Mouse (Mus musculus) embryonic stem cell, embryonic (primary cell): ENCODE data around the gene Mfsd6l.

Experiments
- CTCF ChIA-PET, 4 experiments: fragments of 300-600 bp in 2 of 4; fragments of 350-600 bp in 2 of 4; sonication (Branson Sonifier 250); formaldehyde crosslinking; loops; one replicate each; lab custom pipeline; 2022; ENCODE audit warnings: inconsistent platforms in 2 of 4; lab: Charles Lee
- POLR2A ChIA-PET, 4 experiments: fragments of 300-600 bp in 2 of 4; fragments of 350-600 bp in 2 of 4; sonication (Branson Sonifier 250); formaldehyde crosslinking; loops; one replicate each; lab custom pipeline; 2022; ENCODE audit warnings: antibody characterized with exemption in 4 of 4, inconsistent platforms in 1 of 4; lab: Charles Lee

The Mfsd6l gene

GRCm38 (mm10) chr11:68544554-68544953 is 11.4 kb upstream of the Mfsd6l start:
- ChIA-PET POLR2A (interaction anchor here in 2 of 4 experiments (1.1 to 1.5 kb wide), 4 partner anchors 7 to 15 kb away, joined by 3 to 4 read pairs (median 3); no protein-coding TSS in a partner anchor), CTCF (interaction anchor here in 3 of 4 experiments (0.6 to 4.4 kb wide), 8 partner anchors 13 to 540 kb away, joined by 3 to 35 read pairs (median 4); no protein-coding TSS in a partner anchor)

- POLR2A ChIA-PET, result interaction anchor here in 2 of 4 experiments (1.3 to 1.5 kb wide), 3 partner anchors 8 to 15 kb away, joined by 3 to 4 read pairs (median 3); no protein-coding TSS in a partner anchor
- CTCF ChIA-PET, result interaction anchor here in 3 of 4 experiments (0.6 to 4.4 kb wide), 9 partner anchors 13 to 339 kb away, joined by 3 to 35 read pairs (median 5); no protein-coding TSS in a partner anchor
Measured at GRCm38 (mm10) chr11:68545172-68545571, 10.8 kb upstream of the Mfsd6l start.

GRCm38 (mm10) chr11:68545682-68546222 is 10.2 kb upstream of the Mfsd6l start:
- ChIA-PET POLR2A (interaction anchor here in 1 of 4 experiments (1.0 to 1.3 kb wide), 2 partner anchors 9 to 15 kb away, joined by 3 to 5 read pairs; no protein-coding TSS in a partner anchor), CTCF (interaction anchor here (0.7 to 4.4 kb wide), 8 partner anchors 10 to 563 kb away, joined by 3 to 35 read pairs (median 4); no protein-coding TSS in a partner anchor)

- CTCF ChIA-PET, result interaction anchor here in 1 of 4 experiments (1.5 to 3.8 kb wide), 2 partner anchors 10 to 15 kb away, joined by 3 to 31 read pairs; no protein-coding TSS in a partner anchor
- POLR2A ChIA-PET, result interaction anchor here in 1 of 4 experiments (1.2 kb wide), 1 partner anchor 14 kb away, joined by 3 read pairs; no protein-coding TSS in a partner anchor
Measured at GRCm38 (mm10) chr11:68547484-68547883, 8.5 kb upstream of the Mfsd6l start.

- ChIA-PET CTCF (interaction anchor here (0.6 to 3.8 kb wide), 22 partner anchors 9 to 936 kb away, joined by 3 to 31 read pairs (median 4); partner anchors contain the start of gene Pik3r5 (in 1 of the 4)), POLR2A (interaction anchor here in 2 of 4 experiments (1.4 to 2.8 kb wide), 3 partner anchors 18 to 142 kb away, joined by 4 to 13 read pairs (median 5); partner anchors contain the start of gene Myh10 (in 1 of the 2))
Measured at GRCm38 (mm10) chr11:68549597-68549996, 6.4 kb upstream of the Mfsd6l start.

GRCm38 (mm10) chr11:68550358-68550757 is 5.6 kb upstream of the Mfsd6l start:
- CTCF ChIA-PET, result interaction anchor here (0.6 to 3.8 kb wide), 10 partner anchors 14 to 196 kb away, joined by 3 to 31 read pairs (median 4); no protein-coding TSS in a partner anchor

GRCm38 (mm10) chr11:68553981-68554471 is 2.0 kb upstream of the Mfsd6l start:
- POLR2A ChIA-PET, result interaction anchor here in 3 of 4 experiments (0.6 to 1.4 kb wide), 4 partner anchors 21 to 416 kb away, joined by 3 to 5 read pairs (median 3); no protein-coding TSS in a partner anchor
- CTCF ChIA-PET, result interaction anchor here (0.7 to 1.7 kb wide), 14 partner anchors 11 to 699 kb away, joined by 3 to 10 read pairs (median 4); partner anchors contain the start of genes Myh10 (in 1 of the 4) and Pik3r5 (in 1 of the 4)

More at GRCm38 (mm10) chr11:68550358-68550757, 5.6 kb upstream of the Mfsd6l start:
- POLR2A ChIA-PET, result interaction anchor here in 2 of 4 experiments (1.4 to 2.8 kb wide), 4 partner anchors 18 to 302 kb away, joined by 3 to 13 read pairs (median 4); partner anchors contain the start of gene Myh10 (in 1 of the 2)

GRCm38 (mm10) chr11:68559546-68559945 is 3.6 kb downstream of the Mfsd6l start:
- ChIA-PET CTCF (interaction anchor here (0.5 to 1.3 kb wide), 8 partner anchors 9 to 421 kb away, joined by 3 to 6 read pairs (median 5); no protein-coding TSS in a partner anchor), POLR2A (no interaction called here)

GRCm38 (mm10) chr11:68561957-68562950 is 6.3 kb downstream of the Mfsd6l start:
- ChIA-PET CTCF (interaction anchor here in 2 of 4 experiments (0.5 to 1.0 kb wide), 4 partner anchors 21 to 443 kb away, joined by 4 to 7 read pairs (median 6); no protein-coding TSS in a partner anchor), POLR2A (interaction anchor here in 2 of 4 experiments (0.6 to 1.3 kb wide), 2 partner anchors 17 to 23 kb away, joined by 4 read pairs; no protein-coding TSS in a partner anchor)

GRCm38 (mm10) chr11:68564356-68565031 is 8.5 kb downstream of the Mfsd6l start:
- CTCF ChIA-PET, result interaction anchor here in 2 of 4 experiments (0.5 to 2.7 kb wide), 3 partner anchors 15 to 158 kb away, joined by 3 to 7 read pairs (median 5); no protein-coding TSS in a partner anchor
- POLR2A ChIA-PET, result interaction anchor here in 2 of 4 experiments (0.6 to 1.1 kb wide), 2 partner anchors 14 to 427 kb away, joined by 3 to 5 read pairs; no protein-coding TSS in a partner anchor

GRCm38 (mm10) chr11:68565032-68565429 is 9.0 kb downstream of the Mfsd6l start:
- CTCF ChIA-PET, result interaction anchor here in 3 of 4 experiments (0.5 to 3.2 kb wide), 5 partner anchors 15 to 80 kb away, joined by 3 to 11 read pairs (median 5); no protein-coding TSS in a partner anchor
- POLR2A ChIA-PET, result interaction anchor here in 2 of 4 experiments (0.6 to 1.3 kb wide), 3 partner anchors 13 to 426 kb away, joined by 3 to 6 read pairs (median 5); no protein-coding TSS in a partner anchor

GRCm38 (mm10) chr11:68566447-68567059 is 10.6 kb downstream of the Mfsd6l start:
- POLR2A ChIA-PET, result interaction anchor here in 3 of 4 experiments (0.6 to 1.3 kb wide), 5 partner anchors 34 to 336 kb away, joined by 3 to 8 read pairs (median 6); partner anchors contain the start of gene Myh10 (in 1 of the 3)

GRCm38 (mm10) chr11:68570861-68571260 is 14.9 kb downstream of the Mfsd6l start:
- ChIA-PET POLR2A (interaction anchor here in 1 of 4 experiments (0.6 kb wide), 1 partner anchor 41 kb away, joined by 3 read pairs; no protein-coding TSS in a partner anchor), CTCF (interaction anchor here in 3 of 4 experiments (0.6 to 1.0 kb wide), 3 partner anchors 19 to 181 kb away, joined by 3 to 4 read pairs (median 3); no protein-coding TSS in a partner anchor)

More at GRCm38 (mm10) chr11:68566447-68567059, 10.6 kb downstream of the Mfsd6l start:
- CTCF ChIA-PET, result interaction anchor here (0.6 to 3.2 kb wide), 77 partner anchors 9 to 1078 kb away, joined by 3 to 12 read pairs (median 4); partner anchors contain the start of genes Ccdc42 (in 1 of the 4), Myh10 (in 1 of the 4) and Pik3r5 (in 1 of the 4)

GRCm38 (mm10) chr11:68577076-68577475 is 21.1 kb downstream of the Mfsd6l start:
- CTCF ChIA-PET, result interaction anchor here in 1 of 4 experiments (0.5 kb wide), 1 partner anchor 300 kb away, joined by 3 read pairs; no protein-coding TSS in a partner anchor
- POLR2A ChIA-PET, result no interaction called here

- CTCF ChIA-PET, result interaction anchor here in 3 of 4 experiments (0.6 to 2.1 kb wide), 7 partner anchors 10 to 258 kb away, joined by 3 to 7 read pairs (median 4); no protein-coding TSS in a partner anchor
- POLR2A ChIA-PET, result interaction anchor here in 3 of 4 experiments (0.6 to 1.5 kb wide), 5 partner anchors 9 to 744 kb away, joined by 3 to 5 read pairs (median 4); partner anchors contain the start of genes Cntrob (in 1 of the 3) and Trappc1 (in 1 of the 3)
Measured at GRCm38 (mm10) chr11:68579462-68579881, 23.5 kb downstream of the Mfsd6l start.
